Mouse (Mus musculus) limb, embryonic 11.5 days (tissue): Measurements from ENCODE around the gene Epx. TPM values are rescaled to one million over a fixed set of nuclear protein-coding genes. Genes with fewer than 3 reads are reported as not detected.
"Not testable (repeated sequence)": the region's sequence is repeated elsewhere in the genome, so short reads cannot be mapped to it uniquely, and the experiment has no call there.

Experiments
- ATAC-seq: fragments of 200-750 bp; cut with Nextera tagmentation; 2 replicates; pipeline ENCODE4 v1.8.0; 2017; ENCODE audit warnings: low read depth; ENCODE audit not compliant: insufficient number of reproducible peaks, low FRiP score, low TSS enrichment
- DNase-seq: peaks from one replicate; pipeline ENCODE4 v3.0.0-alpha.2; 2015; ENCODE audit warnings: low spot score
- H3K27ac ChIP-seq: fragments of 300-500 bp; sonication (generic); replicated peaks from 2 replicates; pipeline ENCODE4 v1.5.1; 2014; ENCODE audit warnings: low read depth, mild to moderate bottlenecking, low read length
- H3K27me3 ChIP-seq: fragments of 300-500 bp; sonication (generic); 2 replicates; pipeline ENCODE4 v1.6.1; 2014; ENCODE audit warnings: mild to moderate bottlenecking, low read length, mixed read lengths; ENCODE audit not compliant: control insufficient read depth, insufficient read depth
- H3K36me3 ChIP-seq: fragments of 300-500 bp; sonication (generic); 2 replicates; pipeline ENCODE4 v1.6.1; 2014; ENCODE audit warnings: mild to moderate bottlenecking, low read length, moderate library complexity, mixed read lengths; ENCODE audit not compliant: control insufficient read depth, insufficient read depth
- H3K4me1 ChIP-seq: fragments of 300-500 bp; sonication (generic); 2 replicates; pipeline ENCODE4 v1.6.1; 2014; ENCODE audit warnings: low read length, mixed read lengths; ENCODE audit not compliant: control insufficient read depth, insufficient read depth
- H3K4me2 ChIP-seq: fragments of 300-500 bp; sonication (generic); 2 replicates; pipeline ENCODE4 v1.6.1; 2014; ENCODE audit warnings: low read depth, mild to moderate bottlenecking, moderate library complexity; ENCODE audit not compliant: severe bottlenecking
- H3K4me3 ChIP-seq: fragments of 300-500 bp; sonication (generic); 2 replicates; pipeline ENCODE4 v1.5.1; 2014; ENCODE audit warnings: low read depth, low read length
- H3K9ac ChIP-seq: fragments of 300-500 bp; sonication (generic); 2 replicates; pipeline ENCODE4 v1.6.1; 2014; ENCODE audit warnings: mild to moderate bottlenecking, low read length
- H3K9me3 ChIP-seq: fragments of 300-500 bp; sonication (generic); 2 replicates; pipeline ENCODE4 v1.6.1; 2016; ENCODE audit warnings: low read length; ENCODE audit not compliant: control insufficient read depth
- WGBS: fragments of 180-500 bp; shearing (Covaris S2); extraction: QIAGEN DNeasy Blood & Tissue Kit; methylation state at CpG from one replicate; pipeline ENCODE4 v1.1.7; 2014; 5-methylcytosine and 5-hydroxymethylcytosine counted together
- polyA plus RNA-seq: library from polyadenylated mRNA; unstranded; fragments of >200 nt; fragmentation: Nextera tagmentation; extraction: Ambion mirVana; gene quantifications from 2 replicates; pipeline ENCODE4 v1.2.1, GENCODE M21; 2014

Gene Epx
- polyA plus RNA-seq, 1 experiment from 2014 or later: 0.08 TPM

DNA sequence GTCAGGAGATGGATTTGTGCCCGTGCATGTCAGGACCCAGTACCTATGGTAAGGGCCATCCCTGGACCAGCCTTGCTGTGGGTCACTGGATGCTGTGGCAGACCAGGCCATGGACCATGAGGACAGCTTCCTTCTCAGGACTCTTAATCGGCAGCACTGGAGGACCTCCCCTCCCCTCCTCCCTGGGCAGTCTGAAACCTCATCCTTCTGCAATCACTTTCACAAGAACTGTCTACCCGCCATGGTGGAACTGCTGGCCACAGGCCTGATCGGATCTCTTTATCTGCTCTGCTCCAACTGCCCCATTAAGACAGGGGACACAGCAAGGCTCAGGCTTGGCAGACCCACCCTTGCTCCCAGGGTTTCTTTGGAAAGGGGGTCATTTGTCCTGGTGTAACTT is 6.4 kb upstream of the Epx start:
- WGBS: 65% methylated on average over 4 of the region's 4 CpGs
- no peaks in the 10 kb centered on the region for H3K36me3 ChIP-seq

DNA sequence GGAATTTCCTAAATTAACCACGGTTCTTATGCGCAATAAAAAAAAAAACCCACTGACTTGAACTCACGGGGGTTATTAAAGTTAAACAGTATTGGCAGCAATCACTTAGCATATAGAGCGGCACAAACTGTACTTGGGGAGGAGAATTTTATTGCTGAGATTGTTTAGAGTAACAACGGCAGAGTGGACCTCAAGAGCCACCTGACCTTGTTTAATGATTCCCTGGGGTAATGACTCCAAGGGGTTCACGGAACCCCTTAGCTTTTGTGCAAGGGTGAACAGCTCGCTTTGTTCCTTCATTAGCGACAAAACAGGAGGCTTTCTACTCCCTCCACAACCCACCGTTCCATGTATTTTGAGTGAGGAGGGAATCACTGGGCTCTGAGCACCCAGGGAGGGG is 4.5 kb upstream of the Epx start:
- DNase-seq (no peak), ATAC-seq (no peak)
- no peaks in the 10 kb centered on the region for H3K9me3 ChIP-seq
- no peak overlapping the region for H3K27ac ChIP-seq
- no peak overlapping the region for H3K4me2 ChIP-seq
- 58% methylated on average over 9 of the region's 9 CpGs for WGBS
- no peaks in the 10 kb centered on the region for H3K36me3 ChIP-seq
- no peak overlapping the region for H3K9ac ChIP-seq
- no peaks in the 10 kb centered on the region for H3K4me1 ChIP-seq
- H3K27me3 ChIP-seq: no peaks in the 10 kb centered on the region
- H3K4me3 ChIP-seq: no peak overlapping the region

More for the DNA sequence above, 6.4 kb upstream of the Epx start:
- Histone ChIP-seq H3K4me2 (no peak overlapping the region), H3K9me3 (no peaks in the 10 kb centered on the region), H3K4me3 (no peak overlapping the region), H3K27ac (no peak overlapping the region), H3K4me1 (no peaks in the 10 kb centered on the region), H3K9ac (no peak overlapping the region), H3K27me3 (no peaks in the 10 kb centered on the region)
- ATAC-seq: no peak
- DNase-seq: no peak

DNA sequence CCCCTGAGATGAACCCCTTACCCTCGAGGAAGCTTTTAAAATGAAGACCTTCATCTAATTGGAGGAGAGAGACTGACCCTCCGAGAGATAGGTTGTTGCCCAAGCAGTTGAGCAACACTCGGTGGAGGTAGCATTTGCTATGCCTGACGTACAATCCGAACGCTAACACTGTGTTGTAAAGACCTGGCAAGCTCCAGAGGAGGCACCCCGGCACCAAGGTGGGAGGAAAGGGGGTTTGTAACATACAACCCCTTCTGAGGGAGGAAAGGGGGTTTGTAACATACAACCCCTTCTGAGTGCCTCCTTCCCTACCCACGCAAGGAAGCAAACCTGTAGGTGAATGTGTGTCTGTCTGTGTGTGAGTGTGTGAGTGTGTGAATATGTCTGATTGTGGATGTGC is 3.6 kb downstream of the Epx start:
- Histone ChIP-seq H3K9ac (no peak overlapping the region), H3K36me3 (no peaks in the 10 kb centered on the region), H3K4me2 (no peak overlapping the region), H3K9me3 (no peaks in the 10 kb centered on the region), H3K4me1 (no peaks in the 10 kb centered on the region), H3K27ac (no peak overlapping the region), H3K27me3 (no peaks in the 10 kb centered on the region), H3K4me3 (no peak overlapping the region)
- DNase-seq (no peak), ATAC-seq (no peak)
- 47% methylated on average over 8 of the region's 8 CpGs for WGBS

DNA sequence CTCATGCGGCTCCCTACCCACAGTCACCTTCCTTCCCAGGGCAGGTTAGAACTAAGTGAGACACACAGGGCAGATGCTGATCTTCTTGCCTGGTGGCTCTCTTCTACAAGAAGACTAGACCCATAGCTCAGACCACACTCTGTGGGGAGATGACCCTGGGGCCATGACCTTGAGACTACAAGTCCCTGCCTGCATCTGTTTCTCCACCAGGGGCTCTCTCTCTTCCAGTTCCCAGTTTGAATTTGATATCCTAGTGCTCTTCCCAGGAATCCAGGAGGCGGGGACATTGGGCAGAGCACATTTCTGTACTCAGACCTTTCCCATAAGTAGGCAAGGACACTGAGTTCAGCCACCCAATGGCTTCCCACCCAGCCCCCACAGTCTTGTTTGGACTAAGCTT is 5.2 kb downstream of the Epx start:
- DNase-seq: no peak
- 77% methylated on average over 2 of the region's 2 CpGs for whole genome bisulfite sequencing
- ATAC-seq: no peak

DNA sequence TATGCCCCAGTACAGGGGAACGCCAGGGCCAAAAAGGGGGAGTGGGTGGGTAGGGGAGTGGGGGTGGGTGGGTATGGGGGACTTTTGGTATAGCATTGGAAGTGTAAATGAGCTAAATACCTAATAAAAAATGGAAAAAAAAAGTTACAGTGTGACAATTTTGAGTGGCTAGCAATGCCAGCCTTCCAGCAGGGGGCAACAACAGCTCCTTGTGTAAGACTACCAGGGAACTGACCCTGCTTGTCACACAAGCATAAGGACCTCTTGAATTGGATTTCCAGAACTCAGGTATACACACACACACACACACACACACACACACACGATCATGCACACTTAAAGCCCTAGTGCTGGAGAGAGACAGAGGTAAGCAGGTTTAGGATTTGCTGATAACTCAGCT is 8.4 kb downstream of the Epx start:
- not testable (repeated sequence) for ATAC-seq, H3K4me1 ChIP-seq, H3K4me3 ChIP-seq, H3K9me3 ChIP-seq, H3K27me3 ChIP-seq, H3K27ac ChIP-seq, H3K4me2 ChIP-seq, H3K36me3 ChIP-seq, H3K9ac ChIP-seq, DNase-seq
- 81% methylated on average over 1 of the region's 2 CpGs for WGBS

More for the DNA sequence above, 5.2 kb downstream of the Epx start:
- Histone ChIP-seq H3K4me2 (no peak overlapping the region), H3K36me3 (no peaks in the 10 kb centered on the region), H3K27ac (no peak overlapping the region), H3K4me3 (no peak overlapping the region), H3K9ac (no peak overlapping the region), H3K4me1 (no peaks in the 10 kb centered on the region), H3K27me3 (no peaks in the 10 kb centered on the region), H3K9me3 (no peaks in the 10 kb centered on the region)

DNA sequence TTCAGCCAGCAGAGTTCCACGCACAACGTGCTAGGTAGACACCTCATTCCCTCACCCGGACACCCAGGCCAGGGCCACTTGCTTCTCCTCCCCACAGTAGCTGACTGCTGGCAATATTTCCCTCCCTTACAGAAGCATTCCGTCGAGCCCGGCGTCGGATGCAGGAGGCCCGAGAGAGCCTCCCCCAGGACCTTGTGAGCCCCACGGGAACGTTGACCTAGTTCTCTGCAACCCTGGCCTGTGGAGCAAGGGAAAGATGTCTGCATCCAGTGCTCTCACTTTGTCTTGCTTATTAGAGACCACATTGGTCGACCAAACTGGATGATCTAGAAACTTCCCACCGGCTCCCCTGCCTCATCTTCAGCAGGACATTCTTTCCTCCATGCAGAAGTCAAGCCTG is 12.5 kb downstream of the Epx start:
- Histone ChIP-seq H3K9me3 (no peaks in the 10 kb centered on the region), H3K4me2 (no peak overlapping the region), H3K9ac (no peak overlapping the region), H3K4me1 (no peaks in the 10 kb centered on the region), H3K27ac (no peak overlapping the region), H3K27me3 (no peaks in the 10 kb centered on the region), H3K4me3 (no peak overlapping the region), H3K36me3 (no peaks in the 10 kb centered on the region)
- WGBS: 96% methylated on average over 13 of the region's 13 CpGs
- ATAC-seq: no peak
- DNase-seq: no peak

DNA sequence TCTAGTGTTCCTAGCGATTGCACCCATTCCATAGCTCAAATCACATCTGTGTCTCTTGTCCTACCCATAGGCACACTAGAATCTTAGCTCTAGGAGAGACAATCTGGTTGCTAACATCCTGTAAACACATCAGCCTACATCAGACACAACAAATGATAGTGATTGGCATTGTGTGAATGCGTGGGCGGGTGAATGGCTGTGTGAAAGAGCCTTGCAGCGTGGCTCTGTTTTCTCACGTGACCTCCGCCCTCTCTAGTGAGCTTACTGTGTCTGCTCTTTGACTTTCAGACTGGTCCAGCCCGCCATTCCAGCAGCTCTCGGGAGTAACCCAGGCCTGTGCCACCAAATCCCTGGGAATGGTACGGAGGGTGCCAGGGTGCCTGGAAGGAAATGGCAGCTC is 14.9 kb downstream of the Epx start:
- Histone ChIP-seq H3K27me3 (no peaks in the 10 kb centered on the region), H3K9ac (peak overlapping the region; percentile 3; the same call in 1 of the 2 replicates), H3K36me3 (no peaks in the 10 kb centered on the region), H3K4me3 (no peak overlapping the region), H3K27ac (no peak overlapping the region), H3K9me3 (no peaks in the 10 kb centered on the region), H3K4me1 (no peaks in the 10 kb centered on the region), H3K4me2 (no peak overlapping the region)
- no peak for DNase-seq
- 86% methylated on average over 9 of the region's 9 CpGs for WGBS
- ATAC-seq: no peak

DNA sequence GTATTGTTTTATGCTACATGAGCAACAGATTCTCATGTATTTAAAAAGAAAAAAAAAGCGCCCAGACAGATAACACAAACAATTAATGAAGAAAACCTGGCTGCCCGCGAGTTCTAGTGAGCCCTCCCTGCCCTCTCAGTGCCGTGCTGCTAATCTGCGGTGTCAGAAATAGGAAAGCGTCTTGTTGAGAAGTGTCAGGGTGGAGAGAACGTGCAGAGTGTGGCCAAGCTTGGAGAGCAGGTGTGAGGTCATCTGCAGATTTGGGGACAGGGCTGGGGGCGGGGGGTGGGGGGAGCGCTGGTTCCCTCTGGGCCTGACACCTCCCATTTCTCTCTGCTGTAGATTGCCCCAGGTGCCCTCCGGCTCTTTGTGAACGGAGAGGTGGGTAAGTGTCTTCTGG is 16.1 kb downstream of the Epx start:
- Histone ChIP-seq H3K36me3 (no peaks in the 10 kb centered on the region), H3K27ac (no peak overlapping the region), H3K9me3 (no peaks in the 10 kb centered on the region), H3K27me3 (no peaks in the 10 kb centered on the region), H3K4me2 (no peak overlapping the region), H3K4me3 (no peak overlapping the region), H3K9ac (no peak overlapping the region), H3K4me1 (no peaks in the 10 kb centered on the region)
- ATAC-seq (no peak), DNase-seq (no peak)
- 87% methylated on average over 11 of the region's 11 CpGs for WGBS

DNA sequence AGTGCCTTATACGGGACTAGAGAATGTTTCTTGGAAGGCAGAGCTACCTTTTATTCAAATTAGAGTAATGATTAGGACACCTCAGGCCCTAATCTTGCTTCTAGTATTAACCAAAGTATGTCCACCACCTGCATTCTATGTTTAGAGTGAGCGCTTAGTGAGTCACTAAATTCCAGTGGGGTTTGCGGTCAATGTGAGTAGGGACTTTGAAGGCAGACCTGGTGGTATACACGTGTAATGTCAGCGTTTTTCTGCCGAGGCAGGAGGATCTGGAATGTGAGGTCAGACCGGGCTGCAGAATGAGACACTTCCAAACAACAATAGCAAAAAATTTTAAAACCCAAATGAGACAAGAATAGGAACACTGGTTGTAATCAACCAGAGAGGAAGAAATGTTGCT is 20.8 kb downstream of the Epx start:
- ATAC-seq (no peak), DNase-seq (no peak)
- Histone ChIP-seq H3K9me3 (no peaks in the 10 kb centered on the region), H3K4me2 (no peak overlapping the region), H3K4me1 (peaks cover 4% of the 10 kb centered on the region; the same call in 1 of the 2 replicates), H3K36me3 (no peaks in the 10 kb centered on the region), H3K9ac (no peak overlapping the region), H3K27ac (no peak overlapping the region), H3K27me3 (no peaks in the 10 kb centered on the region), H3K4me3 (no peak overlapping the region)
- WGBS: 91% methylated on average over 7 of the region's 7 CpGs
